Mouse (Mus musculus): ENCODE data around the gene Fam107b. TPM values are rescaled to one million over a fixed set of nuclear protein-coding genes. Genes with fewer than 3 reads are reported as not detected.
A peak's percentile ranks its signal among the peaks of the same experiment; 100 is the strongest.
"Not testable (repeated sequence)": the region's sequence is repeated elsewhere in the genome, so short reads cannot be mapped to it uniquely, and the experiment has no call there.

Gene Fam107b
- polyA plus RNA-seq, 1 experiment = 84.5 TPM

DNA sequence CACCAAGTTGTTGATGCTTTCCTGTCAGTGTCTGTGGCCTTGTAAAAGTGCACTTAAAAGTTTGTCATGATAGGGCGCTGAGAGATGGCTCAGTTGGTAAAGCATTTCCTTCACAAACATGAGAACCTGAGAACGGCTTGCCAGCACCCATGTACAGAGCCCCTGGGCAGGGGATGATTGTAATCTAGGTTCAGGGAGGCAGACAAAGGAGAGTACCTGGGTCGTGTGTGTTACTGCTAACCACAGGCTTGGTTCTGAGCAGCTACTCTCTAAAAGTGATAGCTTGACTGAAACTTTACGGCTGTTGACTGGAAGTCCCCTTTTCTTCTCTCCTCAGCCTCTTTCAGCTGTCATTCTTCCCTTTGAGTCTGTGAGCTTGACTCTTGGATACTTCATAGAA is 147.6 kb downstream of the Fam107b start:
- Histone ChIP-seq H3K4me3 (ENCODE audit: insufficient read depth, low read depth, low read length) (no peak overlapping the region), H3K4me1 (ENCODE audit: control insufficient read depth, insufficient read depth, low read length) (peaks cover 12% of the 10 kb centered on the region; the same call in 1 of the 2 replicates), H3K27ac (ENCODE audit: insufficient read depth, low read depth, low read length) (no peak overlapping the region)
- TF ChIP-seq POLR2A (IDR thresholded peaks at IDR 0.05; ENCODE audit: insufficient read depth, low read depth, low read length) (no peak), CTCF (IDR thresholded peaks at IDR 0.05; ENCODE audit: insufficient read depth, low read depth, low read length) (no peak)
- WGBS = 81% methylated on average over 4 of the region's 4 CpGs

DNA sequence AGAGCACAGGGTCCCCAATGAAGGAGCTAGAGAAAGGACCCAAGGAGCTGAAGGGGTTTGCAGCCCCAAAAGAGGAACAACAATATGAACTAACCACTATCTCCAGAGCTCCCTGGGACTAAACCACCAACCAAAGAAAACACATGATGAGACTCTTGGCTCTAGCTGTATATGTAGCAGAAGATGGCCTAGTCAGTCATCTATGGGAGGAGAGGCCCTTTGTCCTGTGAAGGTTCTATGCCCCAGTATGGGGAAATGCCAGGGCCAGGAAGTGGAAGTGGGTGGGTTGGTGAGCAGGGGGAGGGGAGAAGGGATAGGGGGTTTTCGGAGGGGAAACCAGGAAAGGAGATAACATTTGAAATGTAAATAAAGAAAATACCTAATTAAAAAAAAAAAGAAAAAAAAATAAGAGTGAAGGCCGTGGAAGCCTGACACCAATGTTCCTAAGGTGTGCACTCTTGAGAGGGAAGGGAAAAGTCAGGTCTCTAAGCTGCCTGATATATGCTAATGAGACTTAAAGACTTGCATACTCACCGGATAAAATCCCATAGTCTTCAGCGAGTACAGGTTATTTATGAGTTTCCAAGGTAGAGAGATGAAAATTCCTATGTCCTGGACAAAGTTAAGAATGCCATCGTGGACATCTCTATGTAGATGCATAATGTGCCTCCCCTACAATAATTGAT is 149.3 kb downstream of the Fam107b start:
- WGBS = 89% methylated on average over 5 of the region's 5 CpGs

DNA sequence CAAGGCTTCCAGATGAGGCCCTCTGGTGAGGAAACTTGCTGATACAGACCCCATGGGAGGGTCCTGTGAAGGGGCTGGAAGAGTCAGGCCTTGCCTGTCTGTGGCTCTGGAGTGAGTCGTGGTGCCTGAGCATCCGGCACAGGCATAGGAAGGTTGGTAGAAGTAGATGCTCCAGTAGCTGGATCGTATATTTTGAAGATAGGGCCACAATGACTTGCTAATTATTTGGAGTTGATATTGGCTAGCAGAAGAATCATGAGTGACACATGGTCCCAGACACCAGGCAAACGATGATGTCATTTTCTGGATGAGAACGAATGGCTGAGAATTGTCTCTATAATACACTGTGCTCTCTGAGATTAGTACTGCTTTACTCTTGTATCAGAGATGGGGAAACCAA is 150.8 kb downstream of the Fam107b start:
- 0 out of 2 replicates have a peak, but pooled peaks cover 2% of the 10 kb centered on the region for H3K4me1 ChIP-seq (ENCODE audit: control insufficient read depth, insufficient read depth, low read length)
- WGBS = 86% methylated on average over 5 of the region's 5 CpGs
- TF ChIP-seq CTCF (IDR thresholded peaks at IDR 0.05; ENCODE audit: insufficient read depth, low read depth, low read length) (no peak), POLR2A (IDR thresholded peaks at IDR 0.05; ENCODE audit: insufficient read depth, low read depth, low read length) (no peak)
- H3K4me3 ChIP-seq (ENCODE audit: insufficient read depth, low read depth, low read length) = no peak overlapping the region
- H3K27ac ChIP-seq (ENCODE audit: insufficient read depth, low read depth, low read length) = no peak overlapping the region

More for the DNA sequence above, 149.3 kb downstream of the Fam107b start:
- H3K4me3 ChIP-seq (ENCODE audit: insufficient read depth, low read depth, low read length); H3K27ac ChIP-seq (ENCODE audit: insufficient read depth, low read depth, low read length); H3K4me1 ChIP-seq (ENCODE audit: control insufficient read depth, insufficient read depth, low read length): not testable (repeated sequence)

DNA sequence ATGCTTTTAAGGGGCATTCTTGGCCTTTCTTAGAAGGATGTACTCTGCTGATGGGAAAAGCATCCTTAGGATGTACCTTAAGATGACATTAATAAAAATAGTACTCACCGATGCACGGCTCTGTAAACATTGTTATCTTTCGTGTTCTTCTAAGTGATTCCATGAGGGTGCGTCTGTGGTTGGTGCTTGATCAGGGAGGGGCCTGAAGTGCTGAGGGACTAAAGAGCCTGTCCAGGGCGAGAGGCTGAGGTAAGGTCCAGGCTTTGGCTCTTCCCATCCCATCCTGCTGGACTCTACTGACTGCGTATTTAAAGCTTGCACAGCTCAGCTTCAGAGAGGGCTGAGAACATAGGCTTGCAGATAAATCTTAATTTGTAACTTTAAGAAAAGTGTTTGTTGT is 151.7 kb downstream of the Fam107b start:
- Histone ChIP-seq H3K4me3 (ENCODE audit: insufficient read depth, low read depth, low read length) (no peak overlapping the region), H3K4me1 (ENCODE audit: control insufficient read depth, insufficient read depth, low read length) (peaks cover 5% of the 10 kb centered on the region; the same call in 1 of the 2 replicates), H3K27ac (ENCODE audit: insufficient read depth, low read depth, low read length) (no peak overlapping the region)
- TF ChIP-seq CTCF (IDR thresholded peaks at IDR 0.05; ENCODE audit: insufficient read depth, low read depth, low read length) = no peak
- TF ChIP-seq POLR2A (IDR thresholded peaks at IDR 0.05; ENCODE audit: insufficient read depth, low read depth, low read length) = no peak
- 92% methylated on average over 6 of the region's 6 CpGs for WGBS

DNA sequence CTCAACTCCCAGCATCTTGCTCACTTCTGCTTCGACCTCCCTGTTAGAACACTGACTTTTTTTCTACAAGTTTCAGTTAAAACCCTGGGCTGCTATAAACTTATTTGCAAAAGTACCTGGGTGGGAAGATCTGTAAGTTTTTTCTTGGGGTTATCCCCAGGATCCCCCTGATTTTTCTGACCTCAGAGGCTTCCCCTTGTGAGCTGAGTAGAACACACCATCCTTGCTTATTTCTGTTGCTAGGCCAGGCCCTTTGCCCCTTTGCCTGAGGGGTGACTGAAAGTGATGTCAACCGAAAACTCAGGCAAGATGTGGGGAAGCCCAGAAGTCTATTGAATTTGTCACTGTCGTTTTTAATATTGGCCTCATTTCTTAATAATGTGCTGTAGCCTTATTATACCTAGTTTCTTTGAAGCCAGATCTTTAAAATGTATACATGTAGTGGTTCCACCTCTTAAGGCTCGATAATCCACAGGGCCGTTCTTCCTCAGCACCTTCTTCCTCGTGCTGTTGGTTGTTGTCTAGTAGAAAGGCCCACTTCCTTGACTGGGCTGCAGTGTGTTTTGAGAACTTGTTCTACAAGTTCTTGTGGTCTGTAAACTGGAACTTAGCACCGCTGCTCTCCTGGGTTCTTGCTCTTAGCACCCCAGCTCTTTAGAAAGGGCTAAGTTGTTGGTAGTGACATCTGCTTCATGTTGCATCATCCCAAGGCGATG is 153.3 kb downstream of the Fam107b start:
- 89% methylated on average over 8 of the region's 8 CpGs for WGBS

DNA sequence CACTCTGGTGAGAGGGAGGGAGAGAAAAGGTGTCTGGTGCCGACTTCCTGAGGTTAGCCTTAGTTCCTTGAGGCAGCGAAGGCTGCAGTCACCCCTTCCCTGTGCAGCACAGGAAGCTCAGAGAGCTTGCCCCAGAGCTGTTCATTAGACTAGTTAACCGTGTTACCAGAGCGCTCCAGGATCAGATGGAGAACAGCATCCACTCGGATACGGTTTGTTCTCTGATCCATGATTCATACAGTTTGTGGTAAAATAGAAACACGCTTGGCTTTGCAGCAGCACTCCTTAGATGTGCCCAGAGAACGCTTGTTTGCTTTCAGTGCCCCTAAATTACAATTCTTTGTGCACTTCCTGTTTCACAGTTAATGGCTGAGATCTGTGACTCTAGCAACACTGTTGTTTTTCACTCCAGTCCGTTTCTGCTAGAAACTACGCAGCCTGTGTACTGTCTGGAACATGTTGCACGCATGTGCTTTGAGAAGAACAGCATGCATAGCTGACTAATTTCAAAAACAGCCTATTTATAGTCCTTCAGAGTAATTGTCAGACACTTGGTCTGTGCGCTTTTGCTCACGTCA is 156.3 kb downstream of the Fam107b start:
- 11% methylated on average over 13 of the region's 13 CpGs for WGBS
- Histone ChIP-seq H3K4me3 (ENCODE audit: insufficient read depth, low read depth, low read length) (peak overlapping the region; percentile 11; the same call in 1 of the 2 replicates), H3K4me1 (ENCODE audit: control insufficient read depth, insufficient read depth, low read length) (peaks cover 12% of the 10 kb centered on the region), H3K27ac (ENCODE audit: insufficient read depth, low read depth, low read length) (peak overlapping the region; percentile 83)
- TF ChIP-seq POLR2A (IDR thresholded peaks at IDR 0.05; ENCODE audit: insufficient read depth, low read depth, low read length) = no peak
- no peak for TF ChIP-seq CTCF (IDR thresholded peaks at IDR 0.05; ENCODE audit: insufficient read depth, low read depth, low read length)

More for the DNA sequence above, 153.3 kb downstream of the Fam107b start:
- TF ChIP-seq POLR2A (IDR thresholded peaks at IDR 0.05; ENCODE audit: insufficient read depth, low read depth, low read length) (no peak), CTCF (IDR thresholded peaks at IDR 0.05; ENCODE audit: insufficient read depth, low read depth, low read length) (no peak)
- H3K4me3 ChIP-seq (ENCODE audit: insufficient read depth, low read depth, low read length) = no peak overlapping the region
- H3K4me1 ChIP-seq (ENCODE audit: control insufficient read depth, insufficient read depth, low read length) = peaks cover 3% of the 10 kb centered on the region; the same call in 1 of the 2 replicates
- no peak overlapping the region for H3K27ac ChIP-seq (ENCODE audit: insufficient read depth, low read depth, low read length)

DNA sequence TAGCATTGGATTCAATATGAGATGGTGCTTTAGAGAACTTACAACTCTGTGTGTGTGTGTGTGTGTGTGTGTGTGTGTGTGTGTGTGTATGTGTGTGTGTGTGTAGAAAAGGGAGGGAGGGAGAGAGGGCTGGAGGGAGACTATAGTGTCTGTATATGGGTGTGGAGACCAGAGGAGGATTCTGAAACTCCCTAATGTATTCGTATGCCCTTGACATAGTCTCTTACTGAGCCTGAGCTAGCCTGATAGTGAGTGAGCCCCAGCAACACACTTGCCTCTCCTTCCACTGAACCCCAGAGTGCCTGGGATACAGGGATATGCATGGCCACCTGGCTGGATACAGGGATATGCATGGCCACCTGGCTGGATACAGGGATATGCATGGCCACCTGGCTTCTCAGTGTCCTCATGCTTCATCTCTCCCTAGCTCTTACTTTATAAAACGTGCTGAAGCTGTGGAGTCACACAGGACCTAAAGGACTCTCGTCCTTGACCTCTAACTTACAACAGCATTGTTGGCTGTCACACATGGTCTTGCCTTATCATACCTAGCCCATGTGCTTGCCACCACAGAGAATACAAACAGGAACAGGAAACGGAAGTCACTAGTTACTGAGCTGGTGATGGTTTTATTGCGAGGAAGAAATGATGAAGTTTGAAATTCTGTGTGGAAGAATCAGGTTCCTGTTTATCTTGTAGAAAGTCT is 157.1 kb downstream of the Fam107b start:
- peak overlapping the region; percentile 42; the same call in 1 of the 2 replicates for H3K27ac ChIP-seq (ENCODE audit: insufficient read depth, low read depth, low read length)
- WGBS = 82% methylated on average over 5 of the region's 5 CpGs
- H3K4me3 ChIP-seq (ENCODE audit: insufficient read depth, low read depth, low read length) = no peak overlapping the region
- TF ChIP-seq POLR2A (IDR thresholded peaks at IDR 0.05; ENCODE audit: insufficient read depth, low read depth, low read length) = no peak
- TF ChIP-seq CTCF (IDR thresholded peaks at IDR 0.05; ENCODE audit: insufficient read depth, low read depth, low read length) = no peak
- H3K4me1 ChIP-seq (ENCODE audit: control insufficient read depth, insufficient read depth, low read length) = peaks cover 12% of the 10 kb centered on the region

DNA sequence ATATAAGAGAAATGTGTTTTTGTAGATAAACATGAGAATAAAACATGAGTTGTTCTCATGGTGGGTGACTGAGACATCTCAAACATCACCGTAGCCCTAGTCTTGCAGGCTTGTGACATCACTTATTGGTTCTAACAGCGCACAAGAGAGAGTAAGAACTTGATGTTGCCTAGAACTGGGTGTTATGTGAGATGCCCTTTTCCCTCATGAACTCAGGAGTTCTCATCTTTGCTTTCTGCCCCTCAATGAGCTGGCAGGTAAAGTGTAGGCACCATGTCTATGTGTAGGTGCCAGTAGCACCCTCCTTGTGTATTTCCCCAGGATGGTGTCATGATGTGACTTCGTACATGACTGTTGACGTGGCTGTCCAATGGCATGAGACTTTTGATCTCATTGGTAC is 157.8 kb downstream of the Fam107b start:
- WGBS = 96% methylated on average over 4 of the region's 4 CpGs

More for the DNA sequence above, 157.8 kb downstream of the Fam107b start:
- Histone ChIP-seq H3K27ac (ENCODE audit: insufficient read depth, low read depth, low read length) (no peak overlapping the region), H3K4me1 (ENCODE audit: control insufficient read depth, insufficient read depth, low read length) (peaks cover 12% of the 10 kb centered on the region), H3K4me3 (ENCODE audit: insufficient read depth, low read depth, low read length) (no peak overlapping the region)
- TF ChIP-seq CTCF (IDR thresholded peaks at IDR 0.05; ENCODE audit: insufficient read depth, low read depth, low read length) (no peak), POLR2A (IDR thresholded peaks at IDR 0.05; ENCODE audit: insufficient read depth, low read depth, low read length) (no peak)
